Mouse (Mus musculus): Measurements from ENCODE around the gene Kansl1l.

Kansl1l gene

DNA sequence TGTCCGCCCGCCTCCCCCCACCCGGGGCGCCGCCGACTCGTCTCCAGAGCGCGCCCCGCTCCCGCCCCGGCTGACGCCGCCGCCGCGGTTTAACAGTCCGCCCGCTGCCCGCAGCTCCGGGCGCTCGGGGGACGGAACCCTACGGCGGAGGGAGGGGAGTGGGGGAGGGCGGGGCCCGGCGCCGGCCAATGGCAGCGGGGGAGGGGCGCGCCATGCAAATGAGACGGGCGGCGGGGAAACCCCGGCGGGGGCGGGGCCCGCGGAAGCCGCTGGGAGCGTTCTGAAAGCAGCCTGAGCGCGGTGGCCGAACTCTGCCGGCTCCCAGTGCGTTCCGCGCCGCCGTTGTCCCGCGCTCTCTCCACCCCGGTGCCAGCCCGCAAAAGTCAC is at the start of gene Kansl1l:
Gene Kansl1l, minus strand, starts transcription at position 110 of the 387 bp plus-strand sequence.
- DNase-seq, result peak; percentile 94

DNA sequence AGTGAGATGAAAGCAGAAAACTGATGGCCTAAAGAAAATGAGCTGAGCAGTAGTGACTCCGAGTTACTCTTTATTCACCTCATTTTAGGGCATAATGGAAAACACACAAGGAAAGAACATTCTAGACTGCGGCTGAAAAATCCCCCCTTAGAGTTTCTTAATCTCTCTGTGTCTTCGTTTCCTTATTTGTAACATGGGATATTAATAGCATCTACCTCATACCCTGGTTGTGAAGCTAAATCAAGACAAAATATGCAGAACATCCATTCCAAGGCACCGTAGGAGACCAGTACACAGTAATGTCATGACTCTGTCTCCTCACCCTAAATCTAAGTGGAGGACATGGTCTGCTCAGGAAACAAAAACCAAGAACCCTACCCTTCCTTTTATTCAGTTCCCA is 48.3 kb upstream of the Kansl1l start:
- no peak for DNase-seq

DNA sequence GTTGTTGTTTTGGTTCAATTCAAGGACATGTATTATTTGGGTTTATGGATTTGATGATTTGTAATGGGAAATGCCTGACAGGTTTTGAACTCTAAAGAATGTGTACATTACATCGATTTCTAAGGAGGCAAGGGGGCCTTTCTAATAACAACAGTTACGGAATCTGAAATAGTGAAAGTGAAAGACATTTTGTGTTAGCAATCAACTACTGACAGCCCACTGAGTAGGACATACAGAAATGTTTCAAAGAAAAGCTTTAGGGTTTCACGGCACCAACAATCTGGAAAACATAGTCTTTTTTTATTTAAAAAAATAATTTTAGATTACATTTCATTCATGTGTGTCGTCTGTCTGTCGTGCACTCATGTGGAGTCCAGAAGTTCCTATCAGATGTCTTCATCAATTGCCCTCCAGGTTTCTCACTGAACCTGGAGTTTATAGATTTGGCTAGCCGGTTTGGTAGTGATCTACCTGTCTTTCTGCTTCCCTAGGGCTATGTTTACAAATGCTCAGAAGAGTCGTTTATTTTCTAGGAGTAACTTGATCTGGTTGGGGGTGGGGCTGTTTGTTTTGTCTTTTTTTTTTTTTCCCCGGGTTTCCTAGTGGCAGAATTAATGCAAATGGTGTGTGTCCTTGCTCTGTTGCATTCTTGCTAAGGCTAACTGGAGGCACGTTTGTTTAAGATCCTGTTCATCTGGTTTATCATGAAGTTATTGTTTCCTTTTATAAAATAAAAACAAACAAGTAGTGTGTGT is 46.6 kb upstream of the Kansl1l start:
- DNase-seq, result peak in 1 of 2 experiments; percentile 38

DNA sequence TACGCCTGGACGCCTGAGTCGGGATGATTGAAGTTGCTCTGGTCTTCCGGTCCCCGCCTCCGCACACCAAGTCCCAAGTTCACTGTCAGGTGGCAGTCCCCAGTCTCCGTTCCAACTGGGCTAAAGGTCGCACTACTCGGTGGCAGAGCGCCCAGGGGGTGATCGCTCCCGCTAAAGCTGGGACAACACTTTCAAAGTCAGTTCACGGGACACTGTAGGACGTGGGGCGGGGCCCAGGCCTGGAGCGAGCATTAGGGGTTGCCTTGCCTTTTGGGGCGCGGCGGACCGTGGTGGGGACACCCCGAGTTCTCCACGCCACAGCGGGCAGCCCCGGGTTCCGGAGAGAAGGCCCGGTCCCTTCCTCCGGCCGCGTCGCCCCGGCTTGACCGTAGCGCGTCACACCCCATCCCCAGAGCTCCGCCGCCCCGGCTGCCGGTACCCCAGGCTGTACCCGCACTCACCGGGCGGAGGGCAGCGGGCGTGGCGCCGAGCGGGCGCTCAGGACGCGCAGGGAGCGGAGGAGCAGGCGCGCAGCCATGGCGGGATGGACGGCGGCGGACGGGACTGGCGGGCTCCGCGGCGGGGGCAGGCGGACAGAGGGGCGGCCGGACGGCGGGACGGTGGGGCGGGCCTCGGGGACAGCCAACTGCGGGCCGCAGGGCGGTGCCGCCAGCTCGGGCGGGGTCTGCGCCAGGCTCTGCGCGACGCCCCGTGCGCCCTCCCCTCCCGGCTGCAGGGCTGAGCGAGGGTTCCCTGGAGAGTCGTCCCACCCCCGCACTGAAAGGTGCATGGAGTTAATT is 45.5 kb upstream of the Kansl1l start, which contains the start of gene Acadl:
Gene Acadl, minus strand, starts transcription at position 566 of the 800 bp plus-strand sequence.
- DNase-seq, result peak; percentile 94 to 96

DNA sequence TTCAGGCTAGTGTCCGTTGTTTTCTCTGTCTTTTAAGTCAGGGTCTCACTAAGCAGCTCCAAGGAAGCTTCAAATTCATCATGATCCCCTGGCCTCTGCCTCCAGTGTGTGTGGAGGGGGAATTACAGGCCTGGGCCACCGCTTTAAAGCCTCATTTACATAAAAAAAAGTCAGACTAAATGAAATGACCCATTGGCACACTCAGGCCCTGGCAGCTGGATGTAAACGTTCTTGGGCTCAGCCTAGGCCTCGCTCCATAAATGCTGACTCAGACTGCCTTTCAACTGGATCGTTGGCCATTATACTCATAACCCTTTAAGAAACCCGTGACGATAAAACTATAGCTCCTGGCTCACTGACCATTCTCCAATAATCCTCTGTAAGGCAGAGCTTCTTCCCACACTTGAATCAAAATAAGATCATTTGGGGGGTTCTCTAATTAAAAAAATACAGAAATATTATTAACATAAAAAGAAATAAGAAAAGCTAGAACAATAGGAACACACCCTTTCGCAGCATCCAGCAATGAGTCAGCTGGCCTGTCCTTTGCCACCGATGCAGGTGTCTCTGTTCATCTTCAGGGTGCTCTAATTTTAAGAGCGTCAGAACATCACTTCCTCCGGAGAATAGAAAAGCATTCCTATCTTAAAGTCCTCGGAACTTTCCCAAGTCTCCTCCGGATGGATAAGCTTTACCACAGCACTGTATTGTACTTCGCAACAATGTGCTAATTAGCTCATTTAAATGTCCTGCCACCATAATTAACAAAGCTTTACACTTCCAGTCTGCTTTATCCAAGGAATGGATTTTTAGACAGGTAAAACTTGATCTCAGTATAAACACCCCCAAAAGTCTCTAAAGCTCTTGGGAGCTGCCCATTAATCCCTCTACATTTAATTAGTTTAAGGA is 44.7 kb upstream of the Kansl1l start:
- DNase-seq, result no peak

DNA sequence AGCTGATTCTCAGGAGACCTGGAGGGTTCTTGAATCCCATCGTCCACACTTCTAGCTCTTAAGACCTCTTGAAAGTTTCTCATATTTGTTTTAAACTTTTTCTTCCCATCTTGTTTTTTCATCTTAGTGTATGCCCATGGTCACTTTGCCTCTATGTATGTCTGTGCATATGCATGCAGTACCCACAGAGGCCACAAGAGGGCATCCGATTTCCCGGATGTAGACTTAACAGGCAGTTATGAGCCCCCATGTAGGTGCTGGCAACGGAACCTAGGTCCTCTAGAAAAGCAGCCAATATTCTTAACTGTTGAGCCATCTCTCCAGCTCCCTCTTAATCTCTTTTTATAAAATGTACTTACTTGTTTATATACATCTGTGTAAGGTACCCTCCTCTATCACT is 30.1 kb upstream of the Kansl1l start:
- DNase-seq, result no peak

DNA sequence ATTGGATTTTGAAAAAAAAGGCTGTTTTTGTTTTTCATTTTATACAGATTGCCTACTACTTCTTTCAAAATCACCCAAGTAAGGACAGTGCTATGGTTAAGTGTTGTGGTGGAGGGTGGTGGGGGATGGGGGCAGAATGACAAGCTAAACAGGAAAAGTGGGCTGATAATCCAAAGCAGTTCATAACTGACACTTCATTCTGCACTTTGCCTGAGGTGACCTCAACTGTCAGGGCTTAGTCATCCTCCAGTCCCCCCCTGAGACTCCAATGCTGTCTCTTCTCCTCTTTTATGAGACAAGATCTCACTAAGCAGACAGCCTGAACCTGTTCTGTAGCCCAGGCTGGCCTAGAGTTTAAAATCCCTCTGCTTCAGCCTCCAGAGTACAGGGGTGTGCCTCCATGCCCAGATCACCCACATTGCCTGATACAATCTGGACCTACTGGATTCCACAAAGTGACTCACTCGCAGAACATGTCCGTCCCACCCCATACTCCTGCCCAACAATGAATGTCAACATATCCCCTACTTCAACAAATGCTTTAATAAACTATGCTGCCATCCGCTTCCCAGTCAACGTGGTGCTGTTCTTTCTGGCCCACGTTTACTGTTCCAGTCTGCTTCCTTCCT is 28.4 kb upstream of the Kansl1l start:
- peak; percentile 59 to 73 for DNase-seq

DNA sequence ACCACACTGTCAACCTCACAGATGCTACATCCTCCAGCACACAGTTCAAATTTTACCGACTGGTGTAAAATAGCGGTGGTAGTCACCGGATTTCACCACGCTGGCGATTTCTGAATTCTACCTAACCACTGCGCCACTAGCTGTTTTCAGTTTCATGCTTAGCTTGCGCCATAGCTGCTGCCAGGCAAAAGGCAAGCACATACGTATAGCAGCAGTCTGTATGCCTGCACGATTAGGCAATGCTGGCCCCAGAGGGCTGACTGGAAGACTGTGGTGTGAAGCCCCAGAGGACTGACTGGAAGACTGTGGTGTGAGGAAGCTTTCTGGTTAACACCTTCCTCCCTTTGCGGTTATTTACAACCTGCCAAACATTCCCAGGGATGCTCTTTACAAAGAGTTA is 24.6 kb upstream of the Kansl1l start:
- DNase-seq, result no peak

DNA sequence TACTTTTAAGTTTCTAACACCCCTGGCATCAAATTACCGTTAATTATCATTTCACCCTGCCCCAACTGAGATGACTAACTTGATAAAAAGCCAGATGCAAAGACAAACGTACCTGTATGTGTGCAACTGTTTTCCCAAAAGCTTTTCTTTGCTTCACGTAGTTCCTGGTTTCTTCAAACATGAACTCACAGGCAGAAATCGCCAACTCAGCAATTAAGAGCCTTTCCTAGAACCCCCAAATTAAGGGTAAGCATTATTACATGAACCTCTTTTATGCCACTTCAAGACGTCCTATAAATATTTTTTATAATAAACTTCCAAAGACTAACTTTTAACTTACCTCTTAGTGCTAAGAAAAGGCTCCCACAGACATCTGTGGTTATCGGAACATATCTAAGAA is 24.1 kb upstream of the Kansl1l start:
- DNase-seq, result no peak

DNA sequence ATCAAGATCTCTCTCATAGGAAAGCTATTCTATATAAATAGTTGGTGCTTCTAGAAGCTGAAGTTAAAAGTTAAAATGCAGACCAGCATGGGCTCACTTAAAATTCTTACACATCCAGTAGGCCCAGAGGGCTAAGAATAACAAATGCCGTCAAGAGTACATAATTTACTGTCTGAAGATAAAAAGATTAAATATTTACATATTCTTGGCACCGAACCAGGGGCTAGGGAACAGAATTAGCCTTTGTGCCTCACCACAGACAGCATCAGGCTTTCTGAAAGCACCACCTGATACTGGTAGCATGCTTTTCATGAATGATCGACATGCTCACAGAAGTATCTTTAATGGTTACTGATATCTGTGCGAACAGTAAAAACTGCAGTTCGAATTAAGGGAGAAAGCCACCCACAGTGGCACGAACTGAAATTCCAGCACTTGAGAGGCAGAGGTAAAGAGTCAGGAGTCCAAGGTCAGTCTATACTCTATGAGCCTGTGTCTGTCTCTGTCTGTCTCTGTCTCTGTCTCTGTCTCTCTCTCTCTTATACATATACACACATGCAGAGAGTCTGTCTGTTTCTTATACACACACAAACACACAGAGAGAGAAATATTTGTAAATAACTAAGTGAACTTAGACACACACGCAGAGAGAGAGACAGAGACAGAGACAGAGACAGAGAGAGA is 22.5 kb upstream of the Kansl1l start:
- DNase-seq, result peak in 1 of 2 experiments; percentile 33

DNA sequence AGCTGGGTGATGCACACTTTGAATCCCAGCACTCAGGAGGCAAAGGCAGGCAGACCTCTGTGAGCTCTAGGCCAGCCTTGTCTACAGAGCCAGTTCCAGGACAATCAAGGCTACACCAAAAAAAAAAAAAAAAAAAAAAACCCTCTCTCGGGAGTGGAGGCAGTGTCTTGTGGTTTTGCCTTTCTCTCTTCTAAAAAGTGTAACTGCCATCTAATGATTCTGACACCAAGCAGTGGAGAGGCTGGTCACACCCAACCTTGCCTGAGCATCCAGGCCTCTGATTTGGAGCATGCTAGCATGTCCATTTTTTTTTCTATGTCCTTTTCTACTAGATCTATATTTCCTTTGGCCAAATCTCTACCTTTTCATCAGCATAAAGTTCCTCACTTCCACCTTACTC is 21.8 kb upstream of the Kansl1l start:
- DNase-seq, result no peak

DNA sequence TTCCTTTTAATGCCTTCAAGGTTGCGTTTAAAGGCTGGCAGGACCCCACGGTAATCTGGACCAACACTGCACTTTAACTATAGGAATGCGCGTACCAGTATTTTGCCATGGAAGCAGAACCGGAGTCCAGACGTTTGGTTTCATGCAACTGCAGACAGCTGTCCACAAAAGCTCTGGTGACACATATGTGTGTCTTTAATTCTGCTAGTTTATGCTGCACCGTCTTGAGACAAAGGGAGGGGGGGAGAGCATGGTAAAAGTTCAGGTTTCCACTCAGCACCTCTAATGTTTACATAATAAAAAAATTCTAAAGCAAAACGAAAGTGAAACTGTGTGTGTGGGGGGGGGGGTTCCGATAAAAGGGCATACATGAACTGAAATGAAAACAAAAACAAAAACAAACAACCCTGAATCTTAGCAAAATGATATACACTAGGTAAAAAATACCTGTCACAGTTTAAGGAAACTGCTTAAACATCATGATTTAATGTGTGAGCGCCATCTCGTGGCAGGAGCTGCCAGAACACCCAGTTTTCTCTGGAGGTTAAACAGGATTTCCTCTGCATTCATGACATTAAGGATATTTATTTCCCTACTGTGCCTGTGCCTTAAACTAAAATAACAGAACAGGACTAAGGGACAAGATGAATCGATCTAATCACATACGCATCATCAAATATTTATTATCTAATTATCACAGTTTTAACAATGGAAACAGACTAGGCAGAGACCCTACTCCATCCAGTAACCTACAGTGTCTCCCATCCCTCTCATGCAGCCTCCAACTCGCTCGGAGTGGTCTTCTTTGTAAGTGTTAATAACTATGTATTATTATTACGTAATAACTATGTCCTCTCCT is 21.1 kb upstream of the Kansl1l start:
- peak; percentile 78 to 82 for DNase-seq

DNA sequence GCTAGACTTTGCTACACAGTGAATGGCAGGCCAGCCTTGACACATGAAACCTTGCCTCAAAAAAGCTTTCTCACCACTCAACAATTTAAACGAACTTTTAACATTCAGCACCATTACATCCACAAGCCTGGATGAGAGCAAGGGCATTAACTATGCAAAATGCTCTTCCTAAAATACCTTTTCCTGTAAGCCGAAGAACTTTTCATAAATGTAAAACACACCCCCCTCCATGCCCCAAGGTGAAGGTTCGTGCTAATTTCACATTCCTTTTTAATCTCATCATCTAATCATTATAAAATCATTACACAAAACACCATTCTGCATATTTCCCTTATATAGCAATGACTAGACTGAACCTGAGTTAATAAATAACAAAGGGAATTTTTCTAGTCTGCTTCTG is 19.8 kb upstream of the Kansl1l start:
- no peak for DNase-seq

DNA sequence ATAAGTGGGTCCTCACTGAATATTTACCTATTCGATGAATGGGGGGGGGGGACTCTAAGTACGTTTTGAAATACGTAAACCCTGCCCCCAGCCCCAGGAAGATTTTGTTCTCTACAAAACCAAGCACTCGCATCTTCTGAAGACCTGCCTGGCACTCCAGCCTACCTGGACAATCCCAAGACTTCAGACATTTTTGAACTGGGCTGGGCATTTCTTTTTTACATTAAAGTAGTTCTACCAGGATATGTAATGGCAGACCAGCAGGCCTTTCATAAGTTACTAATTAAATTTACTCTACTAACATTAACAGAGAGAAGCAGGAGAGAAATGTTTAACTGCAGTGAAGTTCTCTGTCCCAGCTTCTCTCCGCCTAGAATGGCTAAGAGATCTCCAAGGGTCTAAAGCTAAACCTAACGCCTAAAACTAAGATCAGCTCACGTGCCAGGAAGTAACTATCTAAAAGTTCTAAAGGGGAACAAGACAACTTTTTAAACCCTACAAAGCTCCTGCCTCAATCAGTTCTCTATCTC is 15.3 kb upstream of the Kansl1l start:
- no peak for DNase-seq

DNA sequence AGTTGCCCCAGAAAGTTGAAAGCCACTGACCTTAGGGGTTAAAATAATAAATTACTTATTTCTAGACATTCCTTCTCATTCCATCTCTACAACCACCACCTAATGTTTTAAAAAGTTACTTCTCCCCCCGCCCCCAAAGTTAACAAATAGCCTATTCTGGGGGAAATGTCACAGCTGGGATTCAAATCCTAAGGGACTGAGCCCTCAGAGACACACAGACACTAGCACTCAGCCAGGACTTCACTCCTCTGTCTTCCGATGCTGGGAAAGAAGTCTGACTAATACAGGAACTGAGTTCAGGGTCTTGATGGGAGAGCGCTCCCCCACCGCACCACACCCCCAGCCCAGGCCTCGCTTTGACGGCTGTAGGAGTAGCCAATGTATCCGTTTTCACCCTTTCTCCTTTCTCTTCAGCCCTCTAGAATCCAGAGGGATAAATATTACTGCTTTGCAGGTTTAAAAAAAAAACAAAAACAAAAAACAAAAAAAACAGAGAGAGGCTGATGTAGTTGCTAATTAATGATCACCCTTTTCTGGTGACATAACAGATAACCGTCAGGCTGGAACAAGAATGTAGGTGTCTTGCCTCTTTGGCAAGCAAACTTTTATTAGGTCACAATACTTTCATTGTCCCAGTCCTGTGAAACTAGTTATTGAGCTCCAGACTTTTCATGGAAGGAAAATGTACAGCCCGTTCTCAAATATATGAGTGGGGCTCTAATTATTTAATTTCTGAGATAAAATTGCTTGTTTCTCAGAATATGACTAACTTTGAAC is 14.7 kb upstream of the Kansl1l start:
- no peak for DNase-seq

DNA sequence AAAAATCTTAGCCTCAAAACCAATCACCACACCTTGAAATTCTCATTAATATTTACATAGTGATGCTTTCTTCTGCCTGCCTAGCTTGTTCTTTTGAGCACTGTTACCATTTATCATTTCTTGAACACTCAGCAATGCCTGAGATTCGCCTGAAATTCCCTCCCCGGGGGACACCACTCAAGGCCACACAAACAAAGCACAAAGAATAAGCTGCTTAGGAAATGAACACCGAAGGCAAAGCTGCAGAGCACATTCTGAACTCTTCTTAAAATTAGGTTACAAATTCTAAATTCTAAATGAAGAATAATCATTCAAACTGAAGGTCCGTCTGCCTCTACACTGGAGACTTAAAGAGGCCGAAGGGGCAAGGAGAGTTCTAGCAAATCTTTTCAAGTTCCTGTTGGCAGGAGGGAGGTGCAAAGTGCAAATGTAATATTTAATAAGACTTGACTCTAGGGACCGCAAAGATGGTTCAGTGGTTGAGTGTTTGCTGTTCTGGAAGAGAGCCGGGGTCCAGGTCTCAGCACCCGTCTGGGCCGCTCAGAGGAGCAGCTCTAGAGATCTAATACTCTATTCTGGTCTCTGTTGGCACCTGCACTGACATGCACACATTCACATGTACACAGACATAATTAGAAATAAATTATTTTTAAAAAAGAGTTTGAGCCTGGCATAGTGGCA is 12.2 kb upstream of the Kansl1l start:
- no peak for DNase-seq

DNA sequence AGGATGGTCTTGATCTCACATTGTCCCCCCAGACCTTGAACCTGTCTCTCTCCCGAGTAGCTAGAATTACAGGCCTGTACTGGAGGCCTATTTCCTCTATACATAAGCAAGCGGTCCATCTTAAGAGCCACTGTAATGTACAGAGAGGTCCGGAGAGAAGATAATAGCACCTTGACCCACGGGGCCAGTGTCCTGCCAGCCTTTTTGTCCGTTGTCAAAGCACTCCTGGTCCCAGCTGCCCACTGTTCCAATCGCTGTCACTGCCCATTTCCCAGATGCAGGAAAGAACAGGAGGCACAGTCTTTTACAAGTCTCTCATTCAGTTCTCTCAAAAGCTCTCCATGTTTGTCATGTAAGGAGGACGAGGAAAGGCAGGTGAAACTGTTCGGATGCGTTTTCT is 4.6 kb upstream of the Kansl1l start:
- no peak for DNase-seq

DNA sequence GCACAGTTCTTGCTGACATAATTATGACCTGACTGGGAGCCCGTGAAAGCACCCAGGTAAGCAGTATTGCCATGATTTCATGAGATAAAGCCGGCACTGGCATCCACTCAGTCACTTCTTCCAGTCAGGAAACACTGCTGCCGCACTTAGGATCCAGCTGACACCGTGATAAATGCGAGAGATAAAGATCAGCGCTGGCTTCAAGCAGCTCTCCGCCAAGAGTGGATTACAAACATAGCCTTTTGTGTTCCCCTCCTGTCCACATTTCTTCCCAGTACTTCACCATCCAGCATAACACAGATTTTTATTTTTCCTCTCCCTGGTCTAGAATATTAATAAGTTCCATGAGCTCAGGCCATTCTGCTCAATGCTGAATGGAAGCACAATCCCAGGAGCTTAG is 2.9 kb upstream of the Kansl1l start:
- DNase-seq, result peak; percentile 13 to 47

DNA sequence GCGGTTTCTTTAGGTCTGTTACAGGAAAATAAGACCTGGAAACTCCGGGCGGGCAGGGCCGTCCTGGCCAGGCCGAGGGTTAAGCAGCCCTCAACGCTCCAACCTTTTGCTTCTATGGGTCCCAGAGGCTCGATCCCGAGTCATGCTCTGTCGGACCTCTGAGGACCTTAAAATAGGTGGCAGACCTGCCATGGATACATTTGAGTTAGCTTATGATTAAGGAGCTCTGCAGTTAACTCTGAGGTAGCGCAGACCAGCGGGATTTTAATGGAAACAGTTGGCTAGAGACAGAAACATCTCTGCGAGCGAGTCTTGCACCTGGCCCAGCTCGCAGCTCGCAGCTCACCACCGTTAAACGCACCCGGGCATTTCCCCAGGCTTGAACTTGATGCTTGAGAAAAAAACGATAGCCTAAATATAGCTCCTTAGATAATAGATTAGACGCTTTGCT is 528 bp upstream of the Kansl1l start:
- no peak for DNase-seq
